16 mouse cellular contexts compared by ENCODE assay signal in the genomic region with DNA sequence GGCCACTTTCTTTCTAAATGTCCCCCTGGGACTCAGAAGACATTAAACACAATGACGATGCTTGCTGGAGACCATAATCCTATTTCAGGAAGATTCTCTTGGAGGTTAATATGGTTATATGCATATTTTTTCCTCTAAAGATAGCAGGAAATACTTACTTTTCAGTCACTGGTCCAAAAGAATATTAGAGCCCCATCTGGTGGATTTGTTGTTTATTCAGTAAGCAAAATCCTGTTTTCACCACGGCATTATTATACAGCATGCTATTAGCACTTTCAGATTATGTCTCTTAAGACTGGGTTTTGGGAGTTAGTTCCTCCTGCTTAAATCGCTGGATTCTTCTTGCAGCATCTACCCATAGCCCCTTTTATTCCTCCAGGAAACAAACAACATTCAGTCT.
DNase-seq lines count a peak whose midpoint lies in the region; ATAC-seq lines count a peak whose summit lies in the region.
"Had no signal": no experiment of that assay in that cellular context is flagged by ENCODE, and none has a peak within 500 bp of the region (broad histone marks: within the 10 kb centered on the region; RNA-seq: fewer than 3 reads in every experiment).

No protein-coding gene starts in this region.

- WGBS in embryonic facial prominence, embryonic 14.5 days = 74% methylated on average over 3 of the region's 3 CpGs
- 90% methylated on average over 3 of the region's 3 CpGs for WGBS in embryonic facial prominence, embryonic 10.5 days
- WGBS in kidney, embryonic 14.5 days = 75% methylated on average over 3 of the region's 3 CpGs
- WGBS in midbrain, embryonic 14.5 days = 66% methylated on average over 3 of the region's 3 CpGs
- WGBS in midbrain, embryonic 15.5 days = 57% methylated on average over 3 of the region's 3 CpGs

- H3K4me1 ChIP-seq in embryonic facial prominence, embryonic 14.5 days (ENCODE audit: control insufficient read depth, insufficient read depth, low read length) = no peaks in the 10 kb centered on the region
- H3K4me1 ChIP-seq in embryonic facial prominence, embryonic 10.5 days = no peaks in the 10 kb centered on the region
- no peaks in the 10 kb centered on the region for H3K4me1 ChIP-seq in kidney, embryonic 14.5 days (ENCODE audit: control insufficient read depth, insufficient read depth, low read length)
- no peaks in the 10 kb centered on the region for H3K4me1 ChIP-seq in midbrain, embryonic 14.5 days (ENCODE audit: control insufficient read depth, insufficient read depth, low read length)
- H3K4me1 ChIP-seq in midbrain, embryonic 15.5 days = no peaks in the 10 kb centered on the region
- H3K4me1 ChIP-seq: hindbrain, embryonic 10.5 days had no signal

- no peak for ATAC-seq in embryonic facial prominence, embryonic 14.5 days (ENCODE audit: low read depth)
- ATAC-seq in kidney, embryonic 14.5 days (ENCODE audit: low FRiP score, low TSS enrichment) = no peak
- no peak for ATAC-seq in midbrain, embryonic 14.5 days (ENCODE audit: low FRiP score, low TSS enrichment)
- no peak for ATAC-seq in midbrain, embryonic 15.5 days (replicated peaks)

- no peaks in the 10 kb centered on the region for H3K27me3 ChIP-seq in embryonic facial prominence, embryonic 14.5 days (replicated peaks; ENCODE audit: control insufficient read depth, insufficient read depth, low read length)
- H3K27me3 ChIP-seq in embryonic facial prominence, embryonic 10.5 days (replicated peaks; ENCODE audit: low read depth, poor library complexity, severe bottlenecking) = no peaks in the 10 kb centered on the region
- no peaks in the 10 kb centered on the region for H3K27me3 ChIP-seq in kidney, embryonic 14.5 days (ENCODE audit: control insufficient read depth, insufficient read depth, low read length)
- H3K27me3 ChIP-seq in midbrain, embryonic 14.5 days (ENCODE audit: control insufficient read depth, insufficient read depth, low read length) = no peaks in the 10 kb centered on the region
- H3K27me3 ChIP-seq in midbrain, embryonic 15.5 days (replicated peaks) = no peaks in the 10 kb centered on the region
- H3K27me3 ChIP-seq: embryonic facial prominence, embryonic 13.5 days had no signal

- H3K9ac ChIP-seq in embryonic facial prominence, embryonic 14.5 days (ENCODE audit: low read depth, low read length) = no peak overlapping the region
- no peak overlapping the region for H3K9ac ChIP-seq in kidney, embryonic 14.5 days (ENCODE audit: low read depth, low read length)
- no peak overlapping the region for H3K9ac ChIP-seq in midbrain, embryonic 14.5 days (replicated peaks; ENCODE audit: low read length)
- H3K9ac ChIP-seq in midbrain, embryonic 15.5 days = no peak overlapping the region
- H3K9ac ChIP-seq: embryonic facial prominence, embryonic 13.5 days; liver, embryonic 14.5 days had no signal

- DNase-seq in embryonic facial prominence, embryonic 14.5 days (ENCODE audit: low spot score) = peak; percentile 51
- no peak for DNase-seq in embryonic facial prominence, embryonic 10.5 days (ENCODE audit: low spot score)
- DNase-seq in kidney, adult 9 months = peak; percentile 17
- peak; percentile 72 for DNase-seq in midbrain, embryonic 14.5 days
- DNase-seq in telencephalon, adult 2 months (ENCODE audit: low read depth, low spot score) = peak; percentile 43
- DNase-seq in cerebellum, postnatal 36 days = no peak
- DNase-seq: adrenal gland, postnatal 10 days; cerebellum, postnatal 25 days; gastrocnemius, postnatal 25 days; kidney, adult 2 months had no signal

- no peak overlapping the region for H3K4me3 ChIP-seq in embryonic facial prominence, embryonic 14.5 days (ENCODE audit: low read depth, low read length)
- no peak overlapping the region for H3K4me3 ChIP-seq in embryonic facial prominence, embryonic 10.5 days
- H3K4me3 ChIP-seq in kidney, embryonic 14.5 days (ENCODE audit: low read length) = no peak overlapping the region
- no peak overlapping the region for H3K4me3 ChIP-seq in midbrain, embryonic 14.5 days (replicated peaks; ENCODE audit: low read depth, low read length)
- H3K4me3 ChIP-seq in midbrain, embryonic 15.5 days = no peak overlapping the region
- H3K4me3 ChIP-seq: embryonic facial prominence, embryonic 13.5 days; hindbrain, embryonic 10.5 days had no signal

- H3K27ac ChIP-seq in embryonic facial prominence, embryonic 14.5 days (replicated peaks; ENCODE audit: low read depth, low read length) = no peak overlapping the region
- H3K27ac ChIP-seq in embryonic facial prominence, embryonic 10.5 days (replicated peaks) = no peak overlapping the region
- H3K27ac ChIP-seq in kidney, embryonic 14.5 days (ENCODE audit: low read depth, low read length) = no peak overlapping the region
- no peak overlapping the region for H3K27ac ChIP-seq in midbrain, embryonic 14.5 days (replicated peaks; ENCODE audit: low read depth, low read length)
- no peak overlapping the region for H3K27ac ChIP-seq in midbrain, embryonic 15.5 days
- H3K27ac ChIP-seq: embryonic facial prominence, embryonic 13.5 days; hindbrain, embryonic 10.5 days; liver, embryonic 14.5 days had no signal

- no peaks in the 10 kb centered on the region for H3K9me3 ChIP-seq in embryonic facial prominence, embryonic 14.5 days (ENCODE audit: control insufficient read depth, low read length)
- 0 out of 2 replicates have a peak, but pooled peaks cover 2% of the 10 kb centered on the region for H3K9me3 ChIP-seq in embryonic facial prominence, embryonic 10.5 days
- H3K9me3 ChIP-seq in kidney, embryonic 14.5 days (ENCODE audit: control insufficient read depth, low read length) = no peaks in the 10 kb centered on the region; the same call in 1 of the 2 replicates
- H3K9me3 ChIP-seq in midbrain, embryonic 14.5 days (ENCODE audit: control insufficient read depth, low read length) = no peaks in the 10 kb centered on the region
- no peaks in the 10 kb centered on the region for H3K9me3 ChIP-seq in midbrain, embryonic 15.5 days
- H3K9me3 ChIP-seq: embryonic facial prominence, embryonic 13.5 days; hindbrain, embryonic 10.5 days had no signal

- H3K4me2 ChIP-seq in embryonic facial prominence, embryonic 14.5 days (ENCODE audit: low read depth, low read length) = no peak overlapping the region
- H3K4me2 ChIP-seq in kidney, embryonic 14.5 days (replicated peaks; ENCODE audit: low read depth, low read length) = no peak overlapping the region
- no peak overlapping the region for H3K4me2 ChIP-seq in midbrain, embryonic 14.5 days (ENCODE audit: low read length)
- H3K4me2 ChIP-seq in midbrain, embryonic 15.5 days = no peak overlapping the region
- H3K4me2 ChIP-seq: embryonic facial prominence, embryonic 13.5 days; heart, embryonic 11.5 days had no signal

- no peaks in the 10 kb centered on the region for H3K36me3 ChIP-seq in embryonic facial prominence, embryonic 14.5 days (ENCODE audit: control insufficient read depth, insufficient read depth, low read length)
- no peaks in the 10 kb centered on the region for H3K36me3 ChIP-seq in embryonic facial prominence, embryonic 10.5 days (replicated peaks)
- no peaks in the 10 kb centered on the region for H3K36me3 ChIP-seq in kidney, embryonic 14.5 days (ENCODE audit: control insufficient read depth, insufficient read depth, low read length)
- no peaks in the 10 kb centered on the region for H3K36me3 ChIP-seq in midbrain, embryonic 14.5 days (ENCODE audit: control insufficient read depth, insufficient read depth, low read length)
- H3K36me3 ChIP-seq in midbrain, embryonic 15.5 days (replicated peaks) = no peaks in the 10 kb centered on the region
- H3K36me3 ChIP-seq: embryonic facial prominence, embryonic 13.5 days; hindbrain, embryonic 10.5 days had no signal

Comparison
In these comparisons a context has a peak if more than half of its experiments do, and no peak if none do; other contexts are left out.
1. DNase-seq: peak in embryonic facial prominence, embryonic 14.5 days (single experiment), kidney, adult 9 months (single experiment), midbrain, embryonic 14.5 days (single experiment) and telencephalon, adult 2 months (single experiment); none in embryonic facial prominence, embryonic 10.5 days (single experiment) and cerebellum, postnatal 36 days (0 of 2).